In the genomic region with DNA sequence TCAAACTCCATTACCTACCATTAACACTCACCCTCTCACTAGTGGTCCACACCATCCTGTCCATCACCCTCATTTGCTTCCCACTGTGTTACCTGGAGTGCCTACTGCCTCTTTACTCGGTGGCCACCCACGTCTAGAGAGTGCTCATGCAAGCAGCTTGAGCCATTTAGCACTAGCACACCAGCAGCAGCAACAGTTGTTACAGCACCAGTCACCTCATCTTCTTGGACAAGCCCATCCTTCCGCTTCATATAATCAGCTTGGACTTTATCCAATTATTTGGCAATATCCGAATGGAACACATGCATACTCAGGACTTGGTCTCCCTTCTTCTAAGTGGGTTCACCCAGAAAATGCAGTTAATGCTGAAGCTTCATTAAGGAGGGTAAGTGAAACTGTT, we compare ENCODE assay signal across 17 mouse cellular contexts.
"Had no signal": no experiment of that assay in that cellular context is flagged by ENCODE, and none has a peak within 500 bp of the region (broad histone marks: within the 10 kb centered on the region; RNA-seq: fewer than 3 reads in every experiment).

No protein-coding gene starts in this region.

- H3K4me2 ChIP-seq: kidney, embryonic 15.5 days; liver, embryonic 11.5 days; liver, embryonic 15.5 days; lung, embryonic 15.5 days; midbrain, embryonic 12.5 days; midbrain, embryonic 15.5 days; neural tube, embryonic 12.5 days; neural tube, embryonic 15.5 days had no signal

- H3K4me3 ChIP-seq: kidney, embryonic 15.5 days; left cerebral cortex, adult 2 months; liver, embryonic 15.5 days; lung, embryonic 15.5 days; midbrain, embryonic 12.5 days; midbrain, embryonic 15.5 days; neural tube, embryonic 12.5 days; neural tube, embryonic 15.5 days had no signal

- ATAC-seq: midbrain, embryonic 15.5 days had no signal

- H3K27ac ChIP-seq: kidney, embryonic 15.5 days; left cerebral cortex, adult 2 months; liver, embryonic 15.5 days; lung, embryonic 15.5 days; macrophage; midbrain, embryonic 12.5 days; midbrain, embryonic 15.5 days; neural tube, embryonic 12.5 days; neural tube, embryonic 15.5 days had no signal

- H3K27me3 ChIP-seq: kidney, embryonic 15.5 days; liver, embryonic 15.5 days; lung, embryonic 15.5 days; midbrain, embryonic 12.5 days; midbrain, embryonic 15.5 days; neural tube, embryonic 12.5 days; neural tube, embryonic 15.5 days had no signal

- H3K9me3 ChIP-seq: kidney, embryonic 15.5 days; liver, embryonic 15.5 days; lung, embryonic 15.5 days; midbrain, embryonic 12.5 days; midbrain, embryonic 15.5 days; neural tube, embryonic 12.5 days; neural tube, embryonic 15.5 days had no signal

- H3K9ac ChIP-seq: kidney, embryonic 15.5 days; liver, embryonic 15.5 days; lung, embryonic 15.5 days; midbrain, embryonic 12.5 days; midbrain, embryonic 15.5 days; neural tube, embryonic 12.5 days; neural tube, embryonic 15.5 days had no signal

- DNase-seq: kidney, adult 11 months; kidney, adult 8-10 months; kidney, postnatal 10 days; kidney, postnatal 36 days; layer of hippocampus, postnatal 36 days; thymus, adult 18-20 months; thymus, postnatal 36 days had no signal

- H3K4me1 ChIP-seq: liver, embryonic 15.5 days; midbrain, embryonic 12.5 days; midbrain, embryonic 15.5 days; neural tube, embryonic 12.5 days had no signal
